Mouse (Mus musculus) embryonic facial prominence, embryonic 15.5 days (tissue): ENCODE measurements around the gene Atm. TPM values are rescaled to one million over a fixed set of nuclear protein-coding genes. Genes with fewer than 3 reads are reported as not detected.

ENCODE experiments used
- ATAC-seq: fragments of 200-750 bp; cut with Nextera tagmentation; 2 replicates; pipeline ENCODE4 v1.8.0; 2017; ENCODE audit warnings: low read depth, moderate TSS enrichment; ENCODE audit not compliant: insufficient number of reproducible peaks, low FRiP score, low TSS enrichment
- H3K27ac ChIP-seq: fragments of 300-500 bp; sonication (generic); replicated peaks from 2 replicates; pipeline ENCODE4 v1.5.1; 2015; ENCODE audit warnings: mild to moderate bottlenecking, inconsistent platforms
- H3K27me3 ChIP-seq: fragments of 300-500 bp; sonication (generic); 2 replicates; pipeline ENCODE4 v1.6.1; 2015; ENCODE audit warnings: inconsistent platforms
- H3K36me3 ChIP-seq: fragments of 300-500 bp; sonication (generic); 2 replicates; pipeline ENCODE4 v1.6.1; 2015; ENCODE audit warnings: mild to moderate bottlenecking, inconsistent platforms
- H3K4me1 ChIP-seq: fragments of 300-500 bp; sonication (generic); 2 replicates; pipeline ENCODE4 v1.6.1; 2015; ENCODE audit warnings: inconsistent platforms
- H3K4me2 ChIP-seq: fragments of 300-500 bp; sonication (generic); replicated peaks from 2 replicates; pipeline ENCODE4 v1.6.1; 2015; ENCODE audit warnings: mild to moderate bottlenecking, inconsistent platforms
- H3K4me3 ChIP-seq: fragments of 300-500 bp; sonication (generic); replicated peaks from 2 replicates; pipeline ENCODE4 v1.5.1; 2015; ENCODE audit warnings: mild to moderate bottlenecking, inconsistent platforms
- H3K9ac ChIP-seq: fragments of 300-500 bp; sonication (generic); 2 replicates; pipeline ENCODE4 v1.6.1; 2015; ENCODE audit warnings: inconsistent platforms
- H3K9me3 ChIP-seq: fragments of 300-500 bp; sonication (generic); replicated peaks from 2 replicates; pipeline ENCODE4 v1.6.1; 2016; ENCODE audit warnings: inconsistent platforms
- WGBS: fragments of 180-500 bp; shearing (Covaris S2); methylation state at CpG from one replicate; pipeline ENCODE4 v1.1.7; 2015; 5-methylcytosine and 5-hydroxymethylcytosine counted together
- polyA plus RNA-seq: library from polyadenylated mRNA; unstranded; fragments of >200 nt; fragmentation: Nextera tagmentation; extraction: Ambion mirVana; gene quantifications from 2 replicates; pipeline ENCODE4 v1.2.1, GENCODE M21; 2015

Gene Atm
- polyA plus RNA-seq, 1 experiment from 2014 or later: 11.6 TPM

DNA sequence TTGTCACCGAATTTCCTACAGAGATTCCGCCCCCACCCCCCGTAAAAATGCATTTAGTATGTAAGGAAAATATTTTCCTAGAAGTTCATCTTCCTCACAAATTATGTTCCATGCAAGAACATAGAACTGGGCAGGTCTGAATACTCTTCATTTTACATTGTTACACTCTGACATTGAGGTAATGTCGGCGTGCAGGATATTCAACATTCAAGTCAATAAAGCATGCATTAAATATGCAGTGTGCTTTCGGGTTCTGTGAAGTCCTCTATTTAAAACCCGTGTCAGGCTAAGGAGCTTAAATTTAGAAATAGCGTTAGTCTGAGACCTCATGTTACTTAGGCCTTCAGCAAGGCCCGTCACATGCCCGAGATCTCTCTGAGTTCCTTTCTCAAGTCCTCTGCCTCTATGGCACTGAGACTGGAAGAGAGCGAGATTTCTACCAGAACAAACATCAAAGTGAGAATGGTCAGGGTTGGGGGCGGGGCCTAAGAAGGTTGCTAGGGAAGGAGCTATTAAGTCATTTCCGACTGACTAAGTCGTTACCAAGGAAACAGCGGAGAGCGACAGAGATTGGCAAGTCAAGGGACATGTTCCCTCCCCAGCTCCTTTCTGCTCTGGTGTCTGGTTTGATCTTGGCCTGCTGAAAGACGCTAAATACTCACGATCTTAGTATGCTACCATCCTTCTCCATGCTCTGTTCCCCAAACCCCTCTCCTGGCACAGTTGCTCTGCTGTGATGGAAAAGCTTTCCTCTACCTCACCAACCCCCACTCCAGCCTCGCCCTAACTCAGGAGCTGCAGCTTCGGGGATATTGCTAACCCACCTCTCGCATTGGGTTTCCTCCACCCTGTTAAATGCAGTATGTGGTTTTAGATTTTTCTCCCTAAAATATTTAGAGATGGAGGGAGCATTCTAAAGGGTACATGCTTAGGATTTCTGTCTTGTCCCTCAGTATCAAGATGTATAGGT lies 131.5 kb downstream of the Atm start:
- H3K36me3 ChIP-seq: peaks cover under 1% of the 10 kb centered on the region; the same call in 1 of the 2 replicates
- peak overlapping the region; percentile 31 for H3K9ac ChIP-seq
- peak overlapping the region; percentile 41 for H3K4me3 ChIP-seq
- H3K9me3 ChIP-seq: no peaks in the 10 kb centered on the region
- H3K27me3 ChIP-seq: no peaks in the 10 kb centered on the region
- H3K27ac ChIP-seq: peak overlapping the region; percentile 77
- peak overlapping the region; percentile 50 for H3K4me2 ChIP-seq
- peaks cover 18% of the 10 kb centered on the region for H3K4me1 ChIP-seq
- peak; percentile 81 for ATAC-seq
- WGBS: 26% methylated on average over 21 of the region's 21 CpGs

DNA sequence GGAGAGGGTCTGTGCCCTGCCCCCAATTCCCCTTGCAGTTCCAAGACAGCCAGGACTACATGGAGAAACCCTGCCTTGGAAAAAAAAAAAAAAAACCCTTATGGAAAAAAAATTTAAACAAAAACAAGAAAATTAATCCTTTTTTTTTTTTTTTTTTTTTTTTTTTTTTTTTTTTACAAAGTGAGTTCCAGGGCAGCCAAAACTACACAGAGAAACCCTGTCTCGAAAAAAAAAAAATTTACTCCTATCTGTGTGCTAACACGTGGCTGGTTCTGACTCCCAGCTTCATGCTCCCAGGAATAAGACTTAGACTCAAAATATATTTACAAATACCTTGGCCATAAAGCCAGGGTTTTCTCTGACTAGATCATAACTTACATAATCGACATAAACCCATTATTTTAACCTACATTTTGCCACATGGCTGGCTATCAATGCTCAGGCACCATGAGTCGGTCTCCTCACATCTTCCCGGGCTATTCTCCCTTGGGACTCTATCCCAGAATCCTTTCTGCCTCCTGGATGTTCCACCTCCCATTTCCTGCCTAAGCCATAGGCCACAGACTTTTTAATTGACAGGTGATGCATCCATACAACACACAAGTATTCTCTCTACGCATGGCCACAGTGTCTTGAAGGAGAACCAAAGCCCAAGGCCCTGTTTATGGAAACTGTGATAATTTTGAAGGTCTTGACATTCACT lies 132.3 kb downstream of the Atm start:
- peaks cover 6% of the 10 kb centered on the region; the same call in 1 of the 2 replicates for H3K36me3 ChIP-seq
- WGBS: 83% methylated on average over 6 of the region's 6 CpGs
- H3K4me1 ChIP-seq: peaks cover 18% of the 10 kb centered on the region
- no peak overlapping the region for H3K4me3 ChIP-seq
- no peak overlapping the region for H3K27ac ChIP-seq
- no peak for ATAC-seq
- peak overlapping the region; percentile 50; the same call in 1 of the 2 replicates for H3K4me2 ChIP-seq
- H3K9me3 ChIP-seq: no peaks in the 10 kb centered on the region
- no peaks in the 10 kb centered on the region for H3K27me3 ChIP-seq
- H3K9ac ChIP-seq: no peak overlapping the region

DNA sequence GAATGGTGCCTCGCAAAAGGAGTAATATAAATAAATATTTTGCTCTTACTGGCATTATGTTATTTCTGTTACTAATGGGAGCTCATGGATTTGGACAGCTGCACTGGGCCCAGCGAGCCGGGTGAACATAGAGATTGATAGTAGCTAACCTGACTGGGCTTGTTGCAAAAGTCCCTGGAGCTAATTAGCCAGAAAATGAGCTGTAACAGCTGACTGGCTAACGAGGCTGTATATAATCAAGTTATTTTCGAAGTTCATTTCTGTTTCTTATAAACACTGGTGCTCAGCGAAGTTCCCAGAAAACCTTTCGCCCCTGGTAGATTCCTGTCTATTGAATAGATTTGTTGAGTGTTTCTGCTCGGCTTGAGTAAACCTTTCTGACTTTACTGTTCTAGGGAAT lies 133.5 kb downstream of the Atm start:
- Histone ChIP-seq H3K36me3 (peaks cover 6% of the 10 kb centered on the region; the same call in 1 of the 2 replicates), H3K9ac (no peak overlapping the region), H3K9me3 (no peaks in the 10 kb centered on the region), H3K4me3 (no peak overlapping the region), H3K27ac (peak overlapping the region; percentile 78), H3K4me1 (peaks cover 18% of the 10 kb centered on the region), H3K27me3 (no peaks in the 10 kb centered on the region), H3K4me2 (peak overlapping the region; percentile 49)
- 0 out of 2 replicates have a peak, but pooled peaks have one; percentile 16 for ATAC-seq
- WGBS: 45% methylated on average over 8 of the region's 8 CpGs

DNA sequence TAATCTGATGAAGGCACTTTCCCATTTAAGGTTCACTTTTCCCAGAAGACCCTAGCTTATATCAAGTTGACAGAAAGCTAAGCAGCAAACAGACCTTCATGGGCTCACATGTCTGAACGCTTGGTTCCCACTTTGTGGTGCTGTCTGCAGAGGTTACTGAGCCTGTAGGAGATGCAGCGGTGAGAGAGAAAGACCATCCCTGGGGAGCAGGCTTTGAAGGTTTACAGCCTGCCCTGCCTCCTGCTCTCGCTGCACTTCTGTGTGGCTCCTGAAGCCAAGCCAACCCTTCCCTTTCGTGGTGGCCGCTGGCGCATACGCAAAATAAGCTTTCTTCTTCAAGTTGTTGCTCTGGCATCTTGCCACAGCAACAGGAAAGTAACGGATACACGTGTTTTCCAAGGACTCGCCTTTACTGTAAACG lies 134.2 kb downstream of the Atm start, which contains the start of gene 4930550C14Rik:
TSS of gene 4930550C14Rik (plus strand) at position 35 of the 421 bp plus-strand sequence.
- Histone ChIP-seq H3K4me2 (peak within 1 kb of the TSS; percentile 49), H3K36me3 (peaks cover 6% of the 10 kb centered on the region; the same call in 1 of the 2 replicates), H3K4me1 (peaks cover 18% of the 10 kb centered on the region), H3K27me3 (no peaks in the 10 kb centered on the region), H3K4me3 (peak within 1 kb of the TSS; percentile 19), H3K9me3 (no peaks in the 10 kb centered on the region), H3K9ac (no peak within 1 kb of the TSS), H3K27ac (peak within 1 kb of the TSS; percentile 78)
- 8% methylated on average over 11 of the region's 11 CpGs for WGBS
- 0 out of 2 replicates have a peak, but pooled peaks have one; percentile 51 for ATAC-seq

DNA sequence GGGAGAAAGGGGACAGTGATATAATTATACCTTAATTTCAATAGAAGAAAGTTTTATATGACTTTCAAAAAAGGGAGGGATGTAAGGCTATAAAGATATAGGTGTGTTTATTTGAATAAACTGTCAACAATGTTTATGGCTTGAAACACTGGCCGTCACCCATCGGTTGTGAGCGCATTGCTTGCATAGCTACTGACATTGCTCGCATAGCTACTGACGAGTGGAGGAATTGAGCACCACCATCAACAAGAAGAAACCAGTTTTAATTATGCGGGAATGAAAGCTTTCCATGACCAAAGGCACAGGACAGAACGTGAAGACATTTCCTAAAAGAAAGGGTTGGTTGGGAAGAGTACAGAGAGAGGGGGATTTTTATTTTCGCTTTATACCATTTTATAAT lies 135.4 kb downstream of the Atm start:
- no peak overlapping the region for H3K27ac ChIP-seq
- H3K4me1 ChIP-seq: peaks cover 18% of the 10 kb centered on the region
- H3K4me2 ChIP-seq: no peak overlapping the region
- peaks cover 6% of the 10 kb centered on the region; the same call in 1 of the 2 replicates for H3K36me3 ChIP-seq
- H3K27me3 ChIP-seq: no peaks in the 10 kb centered on the region
- H3K4me3 ChIP-seq: no peak overlapping the region
- WGBS: 75% methylated on average over 8 of the region's 8 CpGs
- H3K9me3 ChIP-seq: no peaks in the 10 kb centered on the region
- H3K9ac ChIP-seq: no peak overlapping the region
- no peak for ATAC-seq

DNA sequence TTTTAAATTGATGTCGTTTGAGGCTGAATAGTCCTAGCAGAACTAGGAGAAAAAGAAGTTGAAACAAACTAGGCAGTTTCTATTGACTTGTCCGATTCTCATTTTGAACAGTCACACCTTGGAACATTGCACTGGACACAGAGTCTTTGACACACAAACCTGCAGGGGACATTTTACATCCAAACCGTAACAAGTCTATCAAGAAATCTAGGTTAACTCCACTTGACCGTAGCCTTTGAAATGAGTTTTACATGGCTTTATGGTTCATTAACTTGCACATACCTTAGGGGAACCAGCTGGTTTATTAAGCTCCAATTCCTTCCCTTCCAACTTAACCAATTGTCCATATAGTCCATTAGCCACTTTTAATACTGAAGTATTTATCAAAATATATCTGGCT lies 135.8 kb downstream of the Atm start:
- peaks cover 6% of the 10 kb centered on the region; the same call in 1 of the 2 replicates for H3K36me3 ChIP-seq
- no peaks in the 10 kb centered on the region for H3K27me3 ChIP-seq
- ATAC-seq: no peak
- H3K27ac ChIP-seq: no peak overlapping the region
- peaks cover 17% of the 10 kb centered on the region for H3K4me1 ChIP-seq
- no peaks in the 10 kb centered on the region for H3K9me3 ChIP-seq
- H3K9ac ChIP-seq: no peak overlapping the region
- WGBS: 85% methylated on average over 4 of the region's 4 CpGs
- H3K4me2 ChIP-seq: no peak overlapping the region
- no peak overlapping the region for H3K4me3 ChIP-seq

DNA sequence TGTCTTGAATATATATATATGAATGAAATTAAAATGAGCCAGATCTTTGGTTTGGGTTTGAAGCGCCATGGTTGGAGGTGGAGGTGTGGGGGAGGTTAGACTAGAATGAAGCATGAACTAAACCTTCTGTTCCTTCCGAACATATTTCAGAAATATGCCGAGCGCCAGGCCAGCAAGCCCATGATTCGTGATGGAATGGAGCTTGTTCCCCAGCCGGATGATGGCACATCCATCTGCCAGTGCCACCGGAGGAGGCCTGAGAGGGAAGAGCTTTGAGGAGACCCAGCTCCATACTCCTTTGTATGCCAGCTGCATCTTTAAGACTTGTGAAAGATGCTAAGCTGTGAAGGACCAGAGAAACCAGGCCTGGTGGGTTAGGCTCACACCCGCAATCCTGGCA lies 137.0 kb downstream of the Atm start:
- H3K36me3 ChIP-seq: peaks cover 6% of the 10 kb centered on the region; the same call in 1 of the 2 replicates
- H3K9ac ChIP-seq: no peak overlapping the region
- no peak overlapping the region for H3K4me3 ChIP-seq
- no peak for ATAC-seq
- H3K27ac ChIP-seq: no peak overlapping the region
- H3K27me3 ChIP-seq: no peaks in the 10 kb centered on the region
- no peak overlapping the region for H3K4me2 ChIP-seq
- H3K4me1 ChIP-seq: peaks cover 8% of the 10 kb centered on the region; the same call in 1 of the 2 replicates
- 95% methylated on average over 8 of the region's 8 CpGs for WGBS
- H3K9me3 ChIP-seq: no peaks in the 10 kb centered on the region

DNA sequence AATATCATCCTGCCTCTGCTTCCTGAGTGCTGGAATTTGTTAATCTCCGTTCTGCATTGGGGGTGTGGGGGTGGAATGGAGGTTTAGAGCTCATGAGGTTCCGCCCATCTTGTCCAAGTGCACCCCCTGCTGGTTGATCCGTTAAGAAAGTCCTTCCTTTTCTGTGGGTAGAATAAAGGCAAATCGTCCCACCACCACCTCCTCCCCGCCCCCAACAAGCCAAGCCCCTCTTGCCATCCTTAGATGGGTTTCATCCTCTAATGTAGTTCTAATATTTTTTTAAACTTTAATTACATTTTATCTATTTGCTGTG lies 138.2 kb downstream of the Atm start:
- H3K4me2 ChIP-seq: no peak overlapping the region
- WGBS: 19% methylated on average over 5 of the region's 5 CpGs
- ATAC-seq: no peak

DNA sequence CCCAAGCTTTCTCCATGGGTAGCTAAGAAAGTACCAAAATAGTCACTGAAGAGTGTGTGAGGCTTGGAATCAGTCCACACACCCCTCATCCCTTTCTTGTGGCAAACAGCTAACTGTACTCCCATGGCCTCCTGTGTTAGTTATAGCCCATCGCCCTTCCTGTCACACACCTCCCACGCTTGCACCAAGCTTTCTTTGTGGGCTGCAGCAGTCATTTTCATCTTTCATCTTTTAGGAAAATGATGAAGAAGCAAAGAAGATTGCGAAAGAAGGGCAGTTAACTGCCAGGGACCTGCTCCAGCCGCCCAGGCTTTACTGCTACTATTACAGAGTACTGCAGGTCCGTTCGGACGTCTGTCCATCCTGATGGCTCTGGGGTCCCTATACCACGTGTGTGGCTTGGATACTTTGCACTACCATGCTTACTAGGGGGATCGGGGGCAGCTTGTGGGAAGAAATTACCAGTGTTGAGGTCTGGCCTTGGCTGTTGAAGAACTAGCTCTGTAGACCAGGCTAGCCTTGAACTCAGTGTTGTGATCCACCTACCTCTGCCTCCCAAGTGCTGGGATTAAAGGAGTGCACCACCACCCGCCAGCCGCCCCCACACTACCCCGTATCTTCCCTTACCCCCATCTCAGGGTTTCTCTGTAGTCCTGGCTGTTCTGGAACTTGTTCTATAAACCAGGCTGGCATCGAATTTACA lies 138.7 kb downstream of the Atm start:
- 84% methylated on average over 13 of the region's 13 CpGs for WGBS

More for the DNA sequence above, 138.2 kb downstream of the Atm start:
- H3K9ac ChIP-seq: no peak overlapping the region
- H3K4me1 ChIP-seq: peaks cover 8% of the 10 kb centered on the region; the same call in 1 of the 2 replicates
- no peaks in the 10 kb centered on the region for H3K27me3 ChIP-seq
- H3K9me3 ChIP-seq: no peaks in the 10 kb centered on the region
- H3K27ac ChIP-seq: no peak overlapping the region
- H3K4me3 ChIP-seq: no peak overlapping the region
- peaks cover 6% of the 10 kb centered on the region; the same call in 1 of the 2 replicates for H3K36me3 ChIP-seq

DNA sequence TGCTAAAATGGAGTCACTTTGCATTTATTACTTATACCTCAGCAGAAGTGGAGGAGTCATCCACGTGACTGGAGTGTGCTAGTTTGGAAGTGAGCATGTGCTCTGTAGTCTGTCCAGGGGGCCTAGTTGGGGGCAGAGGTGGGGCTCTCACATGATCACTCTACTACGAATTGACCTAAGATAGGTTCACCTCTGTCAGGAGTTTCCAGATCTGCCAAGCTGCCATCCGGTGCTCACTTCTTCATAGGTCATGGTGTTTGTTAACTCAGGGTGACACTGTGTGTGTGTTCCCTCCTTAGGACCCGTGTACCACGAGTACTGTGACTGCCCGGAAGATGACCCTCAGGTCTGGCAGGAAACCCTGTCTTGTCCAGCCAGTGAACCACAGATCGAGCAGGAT lies 146.4 kb downstream of the Atm start:
- Histone ChIP-seq H3K27me3 (no peaks in the 10 kb centered on the region), H3K4me1 (0 out of 2 replicates have a peak, but pooled peaks cover 6% of the 10 kb centered on the region), H3K9ac (no peak overlapping the region), H3K4me2 (no peak overlapping the region), H3K9me3 (no peaks in the 10 kb centered on the region), H3K4me3 (no peak overlapping the region), H3K36me3 (0 out of 2 replicates have a peak, but pooled peaks cover 8% of the 10 kb centered on the region), H3K27ac (no peak overlapping the region)
- 68% methylated on average over 7 of the region's 7 CpGs for WGBS
- no peak for ATAC-seq

More for the DNA sequence above, 138.7 kb downstream of the Atm start:
- no peak overlapping the region for H3K27ac ChIP-seq
- no peaks in the 10 kb centered on the region for H3K9me3 ChIP-seq
- H3K27me3 ChIP-seq: no peaks in the 10 kb centered on the region
- peaks cover 6% of the 10 kb centered on the region; the same call in 1 of the 2 replicates for H3K4me1 ChIP-seq
- ATAC-seq: no peak
- H3K4me2 ChIP-seq: no peak overlapping the region
- no peak overlapping the region for H3K9ac ChIP-seq
- H3K4me3 ChIP-seq: no peak overlapping the region
- H3K36me3 ChIP-seq: peaks cover 6% of the 10 kb centered on the region; the same call in 1 of the 2 replicates
